Mouse (Mus musculus) hindbrain, embryonic 16.5 days (tissue): ENCODE measurements at regions not wholly inside any gene's neighbourhood (a gene's known extent, or its start where the extent isn't known, plus 50 kb on each side); places are given as distances from the start of the nearest gene placed in this dataset.

ENCODE experiments used
- ATAC-seq: fragments of 200-750 bp; cut with Nextera tagmentation; 2 replicates; pipeline ENCODE4 v1.8.0; 2017; ENCODE audit warnings: moderate TSS enrichment, moderate library complexity
- H3K27ac ChIP-seq: fragments of 300-500 bp; sonication (generic); 2 replicates; pipeline ENCODE4 v1.5.1; 2014; ENCODE audit warnings: low read depth, mild to moderate bottlenecking, control low read depth, low read length, moderate library complexity
- H3K27me3 ChIP-seq: fragments of 300-500 bp; sonication (generic); replicated peaks from 2 replicates; pipeline ENCODE4 v1.6.1; 2014; ENCODE audit warnings: low read length; ENCODE audit not compliant: control insufficient read depth, insufficient read depth
- H3K36me3 ChIP-seq: fragments of 300-500 bp; sonication (generic); 2 replicates; pipeline ENCODE4 v1.6.1; 2014; ENCODE audit warnings: mild to moderate bottlenecking, low read length, moderate library complexity, mixed read lengths; ENCODE audit not compliant: control insufficient read depth, insufficient read depth
- H3K4me1 ChIP-seq: fragments of 300-500 bp; sonication (generic); 2 replicates; pipeline ENCODE4 v1.6.1; 2014; ENCODE audit warnings: low read depth, low read length; ENCODE audit not compliant: control insufficient read depth, insufficient read depth
- H3K4me2 ChIP-seq: fragments of 300-500 bp; sonication (generic); 2 replicates; pipeline ENCODE4 v1.6.1; 2014; ENCODE audit warnings: mild to moderate bottlenecking, low read length, control low read depth, moderate library complexity
- H3K4me3 ChIP-seq: fragments of 300-500 bp; sonication (generic); 2 replicates; pipeline ENCODE4 v1.5.1; 2014; ENCODE audit warnings: mild to moderate bottlenecking, low read length, control low read depth, moderate library complexity
- H3K9ac ChIP-seq: fragments of 300-500 bp; sonication (generic); 2 replicates; pipeline ENCODE4 v1.6.1; 2014; ENCODE audit warnings: low read depth, mild to moderate bottlenecking, control low read depth, low read length, moderate library complexity
- H3K9me3 ChIP-seq: fragments of 300-500 bp; sonication (generic); 2 replicates; pipeline ENCODE4 v1.6.1; 2014; ENCODE audit warnings: mild to moderate bottlenecking, low read length, moderate library complexity; ENCODE audit not compliant: control insufficient read depth
- WGBS: fragments of 180-500 bp; shearing (Covaris S2); extraction: QIAGEN DNeasy Blood & Tissue Kit; methylation state at CpG from one replicate; pipeline ENCODE4 v1.1.7; 2014; 5-methylcytosine and 5-hydroxymethylcytosine counted together

- H3K36me3 ChIP-seq = no peaks in the 10 kb centered on the region
- no peaks in the 10 kb centered on the region for H3K4me1 ChIP-seq
- no peaks in the 10 kb centered on the region for H3K9me3 ChIP-seq
- WGBS = 77% methylated on average over 6 of the region's 6 CpGs
- H3K9ac ChIP-seq = no peak overlapping the region
- no peak overlapping the region for H3K4me3 ChIP-seq
- no peak overlapping the region for H3K27ac ChIP-seq
- no peaks in the 10 kb centered on the region; the same call in 1 of the 2 replicates for H3K27me3 ChIP-seq
- no peak for ATAC-seq
- H3K4me2 ChIP-seq = no peak overlapping the region
These were observed 71.5 kb upstream of the Gmds start for GRCm38 (mm10) chr13:32410065-32410464.

DNA sequence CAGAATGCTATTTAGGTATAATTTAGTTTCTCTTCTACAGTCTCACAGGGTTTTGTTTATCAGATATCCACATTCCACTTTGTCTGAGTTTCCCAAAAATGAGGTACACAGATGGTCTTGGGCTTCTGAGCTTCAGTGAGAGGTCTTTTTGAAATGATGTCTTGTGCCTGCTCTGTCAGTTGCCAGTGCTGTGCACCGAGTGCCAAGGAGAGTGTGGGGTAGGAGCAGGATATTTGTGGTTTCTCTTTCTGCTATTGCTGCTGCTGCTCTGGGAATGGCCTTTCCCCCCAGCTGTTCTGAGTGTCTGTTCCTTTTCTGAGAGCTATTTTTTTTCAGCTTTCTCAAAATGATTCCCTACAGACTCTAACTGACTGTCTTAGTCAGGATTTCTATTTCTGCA, 60.1 kb upstream of the Gmds start:
- Histone ChIP-seq H3K4me3 (no peak overlapping the region), H3K4me1 (no peaks in the 10 kb centered on the region), H3K27me3 (no peaks in the 10 kb centered on the region), H3K4me2 (no peak overlapping the region), H3K36me3 (no peaks in the 10 kb centered on the region), H3K9me3 (no peaks in the 10 kb centered on the region), H3K27ac (no peak overlapping the region), H3K9ac (no peak overlapping the region)
- 86% methylated on average over 1 of the region's 1 CpGs for WGBS
- no peak for ATAC-seq
